Mouse (Mus musculus): ENCODE data around the gene Gad2. TPM values are rescaled to one million over a fixed set of nuclear protein-coding genes. Genes with fewer than 3 reads are reported as not detected.
"Not testable (repeated sequence)": the region's sequence is repeated elsewhere in the genome, so short reads cannot be mapped to it uniquely, and the experiment has no call there.

The Gad2 gene
- under 1 TPM in 1 of 2 experiments, not detected in 1; 0.14 TPM for total RNA-seq (2021)

DNA sequence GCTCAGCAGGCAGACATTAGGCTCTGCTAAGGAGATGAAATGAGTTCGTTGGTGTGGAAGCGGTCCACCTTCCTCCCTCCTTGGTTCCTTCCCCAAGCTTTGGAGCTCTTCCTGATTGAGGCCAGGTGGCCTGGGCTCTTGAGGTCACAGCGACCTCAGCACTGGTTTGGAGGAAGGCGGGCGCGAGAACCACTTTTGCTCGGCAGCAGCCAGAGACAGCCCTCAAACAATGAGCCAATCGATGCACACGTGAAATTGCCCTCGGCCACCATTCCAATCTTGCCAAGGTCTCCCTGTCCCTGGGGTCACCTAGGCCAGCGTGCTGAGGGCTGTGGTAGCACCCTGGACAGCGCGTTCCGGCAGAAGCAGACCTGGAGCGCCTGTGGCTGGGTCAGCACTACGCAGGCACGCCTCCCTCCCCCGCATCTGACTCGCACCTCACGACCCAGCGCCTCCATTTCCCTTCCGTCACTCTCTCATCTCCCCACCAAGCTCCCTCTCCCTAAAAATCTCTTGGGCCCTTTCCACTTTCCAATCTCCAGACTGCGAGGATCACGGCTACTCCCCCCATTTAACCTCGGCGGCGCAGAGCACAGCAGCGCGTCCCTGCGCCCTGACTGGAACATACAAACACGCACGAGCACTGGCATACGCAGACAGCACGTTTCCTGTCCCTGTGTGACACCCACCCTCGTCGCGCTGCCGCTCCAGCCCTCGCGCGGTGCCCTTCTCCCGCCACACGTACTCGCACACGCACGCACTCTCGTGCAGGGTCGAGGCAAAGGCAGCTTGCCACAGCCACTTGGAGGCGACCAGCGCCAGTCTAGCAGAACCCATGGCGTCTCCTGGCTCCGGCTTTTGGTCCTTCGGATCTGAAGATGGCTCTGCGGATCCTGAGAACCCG is at the start of gene Gad2:
Gene Gad2 (plus strand): TSS at position 378 of the 904 bp plus-strand sequence.
- intact Hi-C loops (cut with DNase I), result no loop called here
- peak; percentile 24 to 52 for DNase-seq

DNA sequence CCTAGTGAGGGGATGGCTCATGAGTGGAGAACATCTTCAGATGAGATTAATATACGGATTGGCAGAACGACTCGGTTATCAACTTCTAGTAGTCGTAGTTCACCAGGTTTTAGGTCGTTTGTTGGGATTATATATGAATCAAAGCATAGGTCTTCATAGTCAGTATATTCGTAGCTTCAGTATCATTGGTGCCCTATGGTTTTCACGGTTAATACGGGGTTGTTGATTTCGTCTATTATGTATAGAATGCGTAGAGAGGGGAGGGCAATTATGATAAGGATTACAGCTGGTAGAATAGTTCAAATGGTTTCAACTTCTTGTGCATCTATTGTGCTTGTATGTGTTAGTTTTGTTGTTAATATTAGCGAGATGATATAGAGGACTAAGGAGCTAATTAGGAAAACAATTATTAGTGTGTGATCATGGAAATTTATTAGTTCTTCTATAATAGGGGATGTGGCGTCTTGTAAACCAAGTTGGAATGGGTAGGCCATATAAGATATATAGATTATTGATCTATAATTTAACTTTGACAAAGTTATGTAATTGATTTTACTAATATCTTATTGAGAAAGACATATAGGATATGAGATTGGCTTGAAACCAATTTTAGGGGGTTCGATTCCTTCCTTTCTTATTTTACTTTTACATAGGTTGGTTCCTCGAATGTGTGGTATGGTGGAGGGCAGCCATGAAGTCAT is 34.4 kb upstream of the Gad2 start:
- intact Hi-C loops (cut with DNase I); DNase-seq: not testable (repeated sequence)

DNA sequence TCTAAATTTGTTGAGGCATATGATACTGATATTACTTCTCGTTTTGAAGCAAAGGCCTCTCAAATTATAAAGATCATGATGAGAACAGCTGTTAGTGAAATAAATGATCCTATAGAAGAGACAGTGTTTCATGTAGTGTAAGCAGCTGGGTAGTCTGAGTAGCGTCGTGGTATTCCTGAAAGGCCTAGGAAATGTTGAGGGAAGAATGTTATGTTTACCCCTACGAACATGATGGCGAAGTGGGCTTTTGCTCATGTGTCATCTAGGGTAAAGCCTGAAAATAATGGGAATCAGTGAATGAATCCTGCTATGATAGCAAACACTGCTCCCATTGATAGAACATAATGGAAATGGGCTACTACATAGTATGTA is 33.8 kb upstream of the Gad2 start:
- DNase-seq; intact Hi-C loops (cut with DNase I): not testable (repeated sequence)

DNA sequence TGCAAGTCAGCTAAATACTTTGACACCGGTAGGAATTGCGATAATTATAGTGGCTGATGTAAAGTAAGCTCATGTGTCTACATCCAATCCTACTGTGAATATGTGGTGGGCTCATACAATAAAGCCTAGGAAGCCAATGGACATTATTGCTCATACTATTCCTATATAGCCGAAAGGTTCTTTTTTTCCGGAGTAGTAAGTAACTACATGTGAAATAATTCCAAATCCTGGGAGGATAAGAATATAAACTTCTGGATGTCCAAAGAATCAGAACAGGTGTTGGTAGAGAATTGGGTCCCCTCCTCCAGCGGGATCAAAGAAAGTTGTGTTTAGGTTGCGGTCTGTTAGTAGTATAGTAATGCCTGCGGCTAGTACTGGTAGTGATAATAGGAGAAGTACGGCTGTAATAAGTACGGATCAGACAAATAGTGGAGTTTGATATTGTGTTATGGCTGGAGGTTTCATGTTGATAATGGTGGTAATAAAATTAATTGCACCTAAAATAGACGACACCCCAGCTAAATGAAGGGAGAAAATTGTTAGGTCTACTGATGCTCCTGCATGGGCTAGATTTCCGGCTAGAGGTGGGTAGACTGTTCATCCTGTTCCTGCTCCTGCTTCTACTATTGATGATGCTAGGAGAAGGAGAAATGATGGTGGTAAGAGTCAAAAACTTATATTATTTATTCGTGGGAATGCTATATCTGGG is 33.2 kb upstream of the Gad2 start:
- intact Hi-C loops (cut with DNase I); DNase-seq: not testable (repeated sequence)

DNA sequence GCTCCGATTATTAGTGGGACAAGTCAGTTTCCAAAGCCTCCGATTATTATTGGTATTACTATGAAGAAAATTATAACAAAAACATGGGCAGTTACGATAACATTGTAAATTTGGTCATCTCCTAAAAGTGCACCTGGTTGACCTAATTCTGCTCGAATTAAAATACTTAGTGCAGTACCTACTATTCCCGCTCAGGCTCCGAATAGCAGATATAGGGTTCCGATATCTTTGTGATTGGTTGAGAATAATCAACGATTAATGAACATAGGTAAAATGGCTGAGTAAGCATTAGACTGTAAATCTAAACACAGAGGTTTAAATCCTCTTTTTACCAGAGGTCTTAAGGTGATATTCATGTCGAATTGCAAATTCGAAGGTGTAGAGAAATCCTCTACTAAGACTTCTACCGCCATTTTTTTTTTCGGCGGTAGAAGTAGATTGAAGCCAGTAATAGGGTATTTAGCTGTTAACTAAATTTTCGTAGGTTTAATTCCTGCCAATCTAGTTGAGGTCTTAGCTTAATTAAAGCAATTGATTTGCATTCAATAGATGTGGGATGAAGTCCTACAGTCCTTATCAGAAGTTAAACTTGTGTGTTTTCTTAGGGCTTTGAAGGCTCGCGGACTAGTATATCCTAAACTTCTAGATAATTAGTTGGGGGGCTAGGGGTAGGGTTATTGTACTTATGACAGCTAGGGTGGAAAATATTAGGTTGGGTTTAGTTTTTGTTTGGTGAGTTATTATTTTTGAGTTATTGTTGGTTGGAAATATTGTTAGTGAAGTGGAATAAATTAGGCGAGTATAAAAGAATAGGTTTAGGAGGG is 32.4 kb upstream of the Gad2 start:
- intact Hi-C loops (cut with DNase I); DNase-seq: not testable (repeated sequence)

DNA sequence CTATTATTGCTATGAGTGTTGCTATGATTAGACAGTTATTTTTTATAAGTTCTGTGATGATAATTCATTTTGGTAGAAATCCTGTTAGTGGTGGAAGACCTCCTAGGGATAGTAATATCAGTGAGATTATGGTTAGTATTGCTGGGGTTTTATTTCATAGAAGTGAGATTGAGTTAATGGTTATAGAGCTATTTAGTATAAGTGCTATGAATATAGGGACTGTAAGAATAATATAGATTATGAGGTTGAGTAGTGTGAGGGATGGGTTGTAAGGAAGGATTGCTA is 31.9 kb upstream of the Gad2 start:
- no peak for DNase-seq
- intact Hi-C loops (cut with DNase I), result no loop called here

DNA sequence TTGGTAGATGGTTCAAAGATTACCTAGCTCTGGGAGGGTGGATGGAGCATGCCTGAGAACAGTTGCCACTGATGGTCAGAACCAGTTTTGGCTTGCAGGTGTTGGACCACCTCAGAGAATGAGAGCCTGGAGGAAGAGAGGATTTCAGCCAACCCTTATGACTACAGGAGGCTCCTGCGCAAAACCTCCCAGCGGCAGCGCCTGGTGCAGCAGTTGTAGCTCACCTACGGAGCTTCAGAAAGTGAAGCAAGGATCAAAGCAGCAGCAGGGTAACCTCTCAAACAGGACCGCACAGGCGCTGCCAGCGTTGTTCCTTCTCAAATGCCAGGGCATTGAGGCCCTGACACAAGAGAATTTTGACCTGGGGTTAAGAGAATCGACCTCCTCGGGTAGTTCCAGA is 4.1 kb upstream of the Gad2 start:
- DNase-seq, result no peak
- intact Hi-C loops (cut with DNase I), result no loop called here

DNA sequence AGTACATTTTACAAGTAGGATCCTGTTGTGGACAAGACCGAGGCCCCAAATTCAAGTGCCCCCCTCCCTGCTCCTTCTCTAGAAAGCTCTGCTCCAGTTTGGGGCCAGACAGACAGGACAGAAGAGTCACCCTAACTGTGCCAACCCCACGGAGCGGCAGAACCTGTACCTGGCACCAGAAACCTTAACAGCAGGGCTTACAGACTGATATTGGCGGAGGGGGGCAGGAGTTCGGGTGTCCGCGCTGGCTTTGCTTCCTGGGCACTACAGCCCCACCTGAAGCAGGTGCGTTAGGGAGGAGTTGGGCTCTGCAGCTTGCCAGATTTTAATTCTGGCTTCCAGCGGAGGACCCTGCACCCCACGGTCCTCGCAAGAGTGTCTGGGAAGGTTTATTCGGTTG is 2.6 kb upstream of the Gad2 start:
- intact Hi-C loops (cut with DNase I), result no loop called here
- DNase-seq, result no peak

DNA sequence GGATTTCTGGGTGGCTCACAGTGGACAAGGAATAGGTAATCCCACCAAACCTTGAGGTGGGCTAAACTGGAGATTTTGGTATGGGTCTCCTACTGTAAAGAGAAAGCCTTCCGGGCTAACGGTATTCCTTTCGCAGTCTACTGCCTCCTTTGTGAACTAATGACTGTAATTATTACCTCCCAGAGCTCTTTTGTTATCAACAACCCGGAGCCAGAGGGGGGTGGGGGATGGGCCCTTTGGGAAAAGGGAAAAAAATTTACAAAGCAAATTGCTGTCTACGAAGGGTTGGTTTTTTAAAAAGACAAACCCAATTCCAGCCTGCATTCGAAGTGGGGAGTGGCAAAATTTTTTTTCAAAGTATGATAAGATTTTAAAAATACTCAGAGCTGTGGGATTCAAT is 2.0 kb upstream of the Gad2 start:
- DNase-seq, result no peak
- intact Hi-C loops (cut with DNase I), result no loop called here

DNA sequence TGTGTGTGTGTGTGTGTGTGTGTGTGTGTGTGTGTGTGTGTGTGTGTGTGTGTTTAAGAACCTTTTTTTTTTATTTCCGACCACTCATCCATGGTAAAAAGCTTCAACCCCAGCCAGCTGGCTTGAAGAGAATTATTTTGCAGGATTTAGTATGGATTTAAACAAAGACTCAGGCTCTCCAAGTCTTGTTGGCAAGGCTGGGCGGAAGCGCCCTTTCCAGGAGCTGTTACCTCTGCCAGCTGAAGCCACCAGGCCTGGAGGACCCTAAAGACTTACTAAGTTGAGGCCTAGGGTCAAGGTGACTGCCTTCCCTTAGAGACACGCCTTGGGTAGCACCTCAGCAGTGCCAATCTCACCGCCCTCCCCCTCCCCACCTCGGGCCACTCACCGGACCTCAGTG is 1.5 kb upstream of the Gad2 start:
- DNase-seq, result no peak
- intact Hi-C loops (cut with DNase I), result no loop called here

DNA sequence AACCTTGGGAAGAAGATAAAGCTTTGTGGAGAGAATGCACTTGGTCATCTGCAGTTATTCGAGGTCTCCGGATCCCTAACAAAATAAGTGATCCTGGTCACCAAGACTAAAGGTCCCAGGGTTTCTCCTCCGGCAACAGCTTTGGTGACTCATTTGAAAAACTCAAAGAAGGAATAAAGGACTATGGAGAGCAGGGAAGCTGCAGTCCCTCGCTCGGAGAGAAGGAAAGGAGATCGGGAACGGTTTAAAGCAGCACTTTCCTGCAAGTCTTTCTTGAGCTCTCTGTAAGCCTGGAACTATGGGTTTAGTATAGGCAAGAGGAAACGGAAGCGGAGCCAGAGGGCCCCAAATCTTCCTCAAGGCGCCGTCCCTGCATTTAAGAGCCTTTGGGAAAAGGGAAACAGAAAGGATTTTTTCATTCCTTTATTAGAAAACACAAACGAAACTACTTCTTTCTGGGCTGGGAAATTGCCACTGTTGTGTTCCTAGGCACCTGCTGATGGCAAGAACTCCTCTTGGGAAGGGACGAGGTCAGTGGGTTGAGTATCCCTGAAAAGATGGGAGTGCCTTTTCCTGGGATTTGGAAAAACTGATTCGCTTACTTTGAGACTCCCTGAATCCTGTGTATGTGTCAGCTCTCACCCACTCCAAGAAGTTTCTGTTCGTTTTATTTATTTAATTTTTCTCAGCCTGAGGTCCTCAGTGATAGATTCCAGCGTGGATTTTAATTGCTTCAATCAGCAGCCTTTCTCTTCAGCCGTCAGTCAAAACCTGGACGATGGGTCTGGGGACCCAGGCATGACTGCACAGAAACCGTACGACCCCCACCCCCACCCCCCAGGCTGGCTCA is 802 bp upstream of the Gad2 start:
- intact Hi-C loops (cut with DNase I), result no loop called here
- no peak for DNase-seq

DNA sequence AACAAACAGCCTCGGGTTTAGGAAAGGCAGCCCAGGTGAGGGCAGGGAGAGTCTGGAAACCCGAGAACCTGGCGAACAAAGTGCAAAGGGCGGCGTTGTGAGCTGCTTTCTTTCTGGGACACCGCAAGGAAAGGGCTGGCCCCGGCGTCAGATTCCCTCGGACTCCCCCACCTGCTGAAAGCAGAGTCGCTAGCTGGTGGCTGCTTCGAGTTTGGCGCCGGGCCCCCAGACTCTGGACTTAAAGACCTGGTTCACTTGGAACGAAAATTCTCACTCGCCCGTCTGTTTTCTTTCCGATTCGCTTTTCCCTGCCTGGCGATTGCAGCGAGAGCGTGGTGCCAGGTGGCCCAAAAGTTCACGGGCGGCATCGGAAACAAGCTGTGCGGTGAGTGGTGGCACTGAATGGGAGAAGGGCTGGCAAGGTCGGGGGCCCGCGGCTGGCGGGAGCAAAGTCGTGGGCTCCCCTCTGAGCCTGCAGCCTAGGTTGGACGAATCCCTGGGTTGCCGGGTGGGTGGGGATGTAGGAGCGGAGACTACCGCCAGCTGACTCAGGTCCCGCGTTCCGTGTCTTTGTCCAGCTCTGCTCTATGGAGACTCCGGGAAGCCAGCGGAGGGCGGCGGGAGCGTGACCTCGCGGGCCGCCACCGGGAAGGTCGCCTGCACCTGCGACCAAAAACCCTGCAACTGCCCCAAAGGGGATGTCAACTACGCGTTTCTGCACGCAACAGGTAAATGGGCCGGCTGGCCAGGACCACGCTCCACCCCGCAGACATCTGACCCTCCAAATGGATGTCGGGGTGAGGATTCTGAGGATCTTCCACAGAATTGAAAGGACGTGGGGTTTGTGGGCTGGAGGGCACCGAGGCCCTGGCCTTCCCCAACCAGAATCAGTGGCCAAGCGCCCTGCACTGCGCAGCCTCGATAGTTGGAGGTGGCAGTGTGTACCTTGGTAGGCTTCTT is 1.4 kb downstream of the Gad2 start:
- intact Hi-C loops (cut with DNase I), result no loop called here
- no peak for DNase-seq

DNA sequence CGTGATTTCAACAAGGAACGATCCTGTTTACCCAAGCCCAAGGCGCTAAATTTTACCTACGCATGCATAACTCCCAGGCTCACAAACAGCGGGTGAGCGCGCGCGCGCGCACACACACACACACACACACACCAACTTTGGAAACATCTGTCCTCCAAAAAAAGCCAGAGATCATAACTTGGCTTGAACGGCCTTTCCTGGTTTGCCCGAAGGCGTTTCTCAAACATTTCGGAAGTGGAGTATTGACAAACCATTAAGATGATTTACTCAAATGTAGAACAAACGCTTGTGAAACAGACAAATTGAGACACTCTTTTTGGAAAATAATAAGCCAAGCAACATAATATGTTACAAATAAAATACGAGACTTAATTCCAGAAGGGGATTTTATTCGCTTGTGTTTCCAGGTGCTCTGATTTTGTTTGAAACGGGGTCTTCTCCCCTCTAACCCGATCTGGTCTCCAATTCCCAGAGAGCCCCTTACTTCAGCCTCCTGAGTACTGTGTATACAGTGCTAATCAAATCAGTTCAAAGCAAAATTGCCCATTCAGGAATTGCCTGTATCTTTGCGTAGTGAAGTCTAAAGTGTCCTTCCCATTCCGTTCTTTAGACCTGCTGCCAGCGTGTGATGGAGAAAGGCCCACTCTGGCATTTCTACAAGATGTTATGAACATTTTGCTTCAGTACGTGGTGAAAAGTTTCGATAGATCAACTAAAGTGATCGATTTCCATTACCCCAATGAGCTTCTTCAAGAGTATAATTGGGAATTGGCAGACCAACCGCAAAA is 2.4 kb downstream of the Gad2 start:
- DNase-seq, result no peak
- intact Hi-C loops (cut with DNase I), result no loop called here

DNA sequence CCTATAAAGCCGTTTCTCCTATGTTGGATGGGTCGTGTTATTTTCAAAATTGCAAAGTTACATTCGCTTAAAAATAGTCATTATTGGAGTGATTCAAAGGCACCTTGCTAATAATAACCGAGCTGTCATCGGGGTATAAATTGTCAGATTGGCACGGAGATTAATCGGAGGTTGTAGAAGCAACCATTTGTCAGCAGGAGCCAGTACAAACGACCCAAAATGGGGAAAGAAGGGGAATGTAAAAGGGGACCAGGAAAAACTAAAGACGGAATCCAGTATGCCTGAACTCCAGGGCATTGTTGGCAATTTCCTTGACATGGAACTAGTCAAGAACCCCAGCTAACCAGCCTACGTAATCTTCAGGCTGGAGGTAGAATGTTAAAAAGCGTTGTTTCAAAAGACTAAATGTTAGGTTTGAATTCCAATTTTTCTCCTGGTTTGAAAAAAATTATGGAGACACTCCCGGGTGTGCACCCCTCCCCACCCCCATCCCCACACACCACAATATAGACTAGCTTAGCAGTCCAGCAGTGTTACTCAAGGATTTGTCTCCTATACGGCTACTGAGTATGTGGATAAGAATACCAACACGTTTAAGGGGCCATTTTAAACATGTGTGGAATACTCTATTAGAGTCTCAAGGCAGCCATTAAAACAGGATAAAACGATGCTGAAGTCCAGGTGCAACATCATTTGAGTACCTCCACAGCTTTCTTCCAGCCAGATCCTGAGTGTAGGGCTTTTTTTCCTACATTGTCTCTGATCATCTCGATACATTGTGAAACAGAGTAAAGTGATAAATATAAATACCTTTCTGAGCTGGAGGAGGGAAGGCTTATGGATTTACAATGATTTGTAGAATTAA is 3.3 kb downstream of the Gad2 start:
- DNase-seq, result no peak
- intact Hi-C loops (cut with DNase I), result loop anchor here (5.0 kb wide), 1 partner anchor 668 kb away; no protein-coding TSS in a partner anchor

DNA sequence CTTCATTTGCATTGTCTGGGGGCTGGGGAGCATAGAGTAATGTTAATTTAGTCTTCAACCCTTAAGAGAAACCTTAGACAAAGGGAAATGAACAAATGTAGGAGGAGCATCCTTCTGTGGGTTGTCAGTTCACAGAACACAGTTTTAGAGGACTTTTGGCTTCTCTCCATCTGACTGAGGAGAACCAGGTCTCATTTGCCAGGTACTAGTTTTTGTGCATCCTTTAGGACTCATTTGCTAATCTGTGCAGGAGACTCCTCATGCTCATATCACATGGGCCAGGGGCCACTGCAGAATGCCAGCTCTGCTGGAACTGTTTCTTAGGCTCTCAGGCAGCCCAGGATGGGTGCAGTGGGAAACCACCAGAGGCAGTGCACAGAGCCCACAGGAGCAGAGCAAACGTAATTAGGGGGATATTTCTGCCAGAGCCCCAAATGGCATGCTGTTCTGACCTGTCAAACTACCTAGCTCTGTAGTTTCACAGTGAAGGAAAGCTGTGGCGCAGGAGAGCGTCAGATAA is 5.2 kb downstream of the Gad2 start:
- no peak for DNase-seq
- intact Hi-C loops (cut with DNase I), result loop anchor here (5.0 kb wide), 1 partner anchor 670 kb away; no protein-coding TSS in a partner anchor

DNA sequence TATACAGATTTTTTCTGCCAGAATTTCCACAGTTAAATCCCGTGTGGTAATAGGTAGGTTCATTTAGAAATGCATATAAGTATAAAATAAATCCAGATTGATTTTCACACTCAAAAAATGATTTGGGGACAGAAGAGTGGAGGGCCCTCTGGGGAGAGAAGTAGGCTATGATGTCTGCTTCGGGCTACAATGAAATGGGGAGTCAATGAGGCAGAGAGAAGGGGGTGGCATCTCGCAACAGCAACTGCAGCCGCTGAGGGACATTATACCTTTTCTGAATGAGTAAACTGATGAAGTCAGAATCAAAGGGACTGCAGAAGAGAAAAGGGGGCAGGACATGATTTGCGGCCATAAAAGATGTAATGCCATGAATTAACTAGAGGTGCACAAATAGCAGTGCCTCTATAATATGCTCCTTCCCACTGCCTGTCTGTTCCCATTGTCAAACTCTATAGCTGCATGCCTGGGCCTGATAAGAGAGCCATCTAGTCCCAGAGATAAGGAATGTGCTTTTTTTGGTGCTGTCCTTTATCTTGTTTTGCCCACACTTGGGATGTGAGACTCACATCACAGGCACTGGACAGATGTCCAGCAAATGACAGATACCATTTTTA is 5.9 kb downstream of the Gad2 start:
- no peak for DNase-seq
- intact Hi-C loops (cut with DNase I), result loop anchor here (5.0 kb wide), 1 partner anchor 671 kb away; no protein-coding TSS in a partner anchor
